Mouse (Mus musculus) urinary bladder, postnatal 10 days (tissue): ENCODE results near the gene Slco1a4.
"Not testable (repeated sequence)": the region's sequence is repeated elsewhere in the genome, so short reads cannot be mapped to it uniquely, and the experiment has no call there.

Source experiments
- DNase-seq: peaks from one replicate; pipeline ENCODE4 v3.0.0; 2022; ENCODE audit warnings: low spot score

Slco1a4 gene

DNA sequence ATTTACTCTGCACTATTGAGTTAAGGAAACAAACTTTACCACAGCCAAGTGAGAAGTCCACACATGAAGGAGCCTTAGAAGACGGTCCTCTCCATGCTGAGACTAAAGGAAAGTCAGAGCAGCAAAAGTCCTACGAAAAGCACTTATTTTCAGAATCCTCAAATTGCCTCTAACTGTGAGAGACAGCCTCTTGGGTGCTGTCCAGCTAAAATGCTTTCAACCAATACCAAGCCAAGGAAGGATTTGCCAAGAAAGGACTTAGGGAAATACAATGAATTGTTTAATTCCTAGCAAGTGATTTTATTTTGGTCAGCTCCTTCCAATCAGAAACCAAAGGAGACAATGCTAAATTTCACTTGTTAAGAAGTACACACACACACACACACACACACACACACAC, at the start of gene Slco1a4:
TSS of gene Slco1a4 (minus strand) at position 115 of the 400 bp plus-strand sequence.
- DNase-seq = no peak

DNA sequence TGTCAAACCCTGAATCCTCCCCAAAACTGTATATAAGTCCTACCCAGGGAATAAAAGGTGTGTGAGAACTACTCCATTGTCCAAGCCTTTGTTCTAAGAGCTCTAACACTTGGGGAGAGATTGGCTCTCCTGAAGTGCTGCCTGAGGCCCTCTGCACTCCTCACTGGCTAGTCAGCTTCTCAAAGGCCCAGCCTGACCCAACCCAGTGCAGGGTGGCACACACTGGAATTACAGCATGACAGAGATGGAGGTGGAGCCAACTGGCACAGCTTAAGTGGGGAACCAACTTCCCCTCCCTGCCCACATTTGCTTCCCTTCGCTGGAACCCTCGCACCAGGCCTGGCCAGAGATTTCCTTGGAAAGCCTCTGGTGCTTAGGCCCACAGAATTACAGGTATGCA, 42.2 kb upstream of the Slco1a4 start:
- no peak for DNase-seq

DNA sequence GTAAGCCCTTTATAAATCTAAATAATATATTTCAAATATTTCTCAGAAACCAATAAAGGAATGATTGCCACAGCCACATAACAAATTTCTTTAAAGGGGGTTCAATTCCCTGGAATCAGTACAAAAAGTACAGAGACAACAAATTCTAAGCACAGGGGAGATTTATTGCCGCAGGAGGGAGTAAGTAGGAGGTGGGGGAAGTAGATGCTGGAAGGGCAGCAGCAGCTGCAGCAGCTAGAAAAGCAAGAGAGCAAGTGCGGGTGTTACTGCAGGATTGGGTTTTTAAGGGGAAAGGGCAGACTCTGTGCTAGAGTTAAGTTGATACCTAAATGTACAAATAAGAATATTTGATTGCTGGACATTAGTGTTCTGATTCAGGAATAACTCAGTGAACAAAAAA, 33.7 kb upstream of the Slco1a4 start:
- no peak for DNase-seq

DNA sequence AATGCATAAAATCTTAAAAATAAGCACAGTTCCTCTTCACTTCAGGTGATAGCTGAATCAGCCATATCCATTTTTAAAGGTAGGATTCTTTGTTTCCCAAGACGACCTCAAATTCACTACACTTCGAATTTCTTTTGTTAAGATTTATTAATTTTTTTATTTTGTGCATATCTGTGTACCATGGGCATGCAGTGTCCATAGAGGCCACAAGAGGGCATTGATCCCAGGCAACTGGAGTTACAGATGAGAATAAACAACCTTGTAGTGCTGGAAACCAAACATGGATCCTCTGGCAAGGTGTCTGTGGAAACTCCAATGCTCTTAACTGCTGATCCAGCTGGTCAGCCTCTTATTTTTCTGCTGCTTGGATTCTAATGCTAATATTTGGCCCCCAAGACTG, 32.2 kb upstream of the Slco1a4 start:
- no peak for DNase-seq

DNA sequence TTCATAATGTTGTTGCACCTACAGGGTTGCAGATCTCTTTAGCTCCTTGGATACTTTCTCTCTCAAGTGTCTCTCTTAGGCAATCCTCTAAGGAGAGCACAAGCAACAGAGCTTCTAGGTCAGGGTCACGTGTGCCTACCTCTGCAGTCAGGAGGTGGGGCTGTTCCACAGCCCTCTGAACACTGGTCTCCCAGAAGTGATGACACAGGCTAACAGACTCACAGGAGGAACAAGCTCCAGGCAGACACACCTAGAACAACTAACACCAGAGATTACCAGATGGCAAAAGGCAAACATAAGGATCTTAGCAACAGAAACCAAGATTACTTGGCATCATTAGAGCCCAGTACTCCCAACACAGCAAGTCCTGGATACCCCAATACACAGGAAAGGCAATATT, 26.6 kb upstream of the Slco1a4 start:
- no peak for DNase-seq

DNA sequence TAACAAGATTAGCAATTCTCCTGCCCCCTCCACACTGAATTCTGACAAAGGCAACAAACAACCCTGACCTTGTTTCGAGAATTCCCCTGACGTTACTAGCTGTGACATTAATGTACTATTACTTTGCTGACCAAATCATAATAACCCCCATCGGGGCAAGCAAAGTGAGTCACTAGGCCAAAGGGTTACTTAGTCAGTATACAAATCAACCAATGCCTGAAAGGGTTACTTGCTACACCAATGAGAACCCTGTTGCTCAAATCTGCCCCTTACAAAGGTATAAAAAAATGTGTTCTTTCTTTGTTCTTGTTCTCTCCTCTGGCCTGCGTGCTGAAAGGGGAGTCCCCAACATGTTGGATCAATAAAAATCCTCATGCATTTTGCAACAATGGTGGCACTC, 19.7 kb upstream of the Slco1a4 start:
- not testable (repeated sequence) for DNase-seq

DNA sequence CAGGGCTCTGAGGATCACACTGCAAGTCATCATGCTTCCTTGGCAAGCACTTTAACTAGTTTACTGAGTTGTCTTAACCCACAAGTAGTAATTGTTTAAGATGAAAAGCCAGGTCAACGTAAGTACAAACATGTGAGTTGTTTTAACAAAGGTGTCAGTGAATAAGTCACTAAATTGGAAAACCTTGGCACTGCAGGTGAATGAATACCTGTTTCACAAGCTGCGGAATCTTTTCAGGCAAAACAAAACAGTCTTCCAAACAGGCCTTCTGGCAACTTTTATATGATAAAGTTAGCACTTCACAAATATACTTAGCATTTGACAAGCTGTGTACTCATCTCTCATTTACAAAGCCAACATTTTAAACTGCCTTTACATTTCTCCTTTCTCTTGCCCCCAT, 15.7 kb upstream of the Slco1a4 start:
- DNase-seq = no peak

DNA sequence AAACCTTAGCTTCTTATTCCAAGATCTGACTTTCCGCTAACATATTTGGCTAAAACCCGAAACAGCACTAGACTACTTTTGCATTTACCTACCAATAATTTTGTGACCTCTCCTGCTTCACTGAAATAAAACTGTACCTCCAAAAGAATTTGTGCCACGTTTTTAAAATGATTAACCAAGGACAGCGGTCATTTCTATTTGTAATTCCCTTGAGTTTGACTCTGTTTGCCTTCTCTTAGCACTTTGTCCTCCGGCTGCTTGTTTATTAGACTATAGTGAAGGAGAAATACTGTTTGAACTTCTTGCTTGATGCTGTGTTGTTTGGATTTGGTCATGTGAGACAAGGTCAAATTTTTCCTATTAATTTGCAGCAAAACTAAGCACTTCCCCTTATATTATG, 12.7 kb upstream of the Slco1a4 start:
- no peak for DNase-seq

DNA sequence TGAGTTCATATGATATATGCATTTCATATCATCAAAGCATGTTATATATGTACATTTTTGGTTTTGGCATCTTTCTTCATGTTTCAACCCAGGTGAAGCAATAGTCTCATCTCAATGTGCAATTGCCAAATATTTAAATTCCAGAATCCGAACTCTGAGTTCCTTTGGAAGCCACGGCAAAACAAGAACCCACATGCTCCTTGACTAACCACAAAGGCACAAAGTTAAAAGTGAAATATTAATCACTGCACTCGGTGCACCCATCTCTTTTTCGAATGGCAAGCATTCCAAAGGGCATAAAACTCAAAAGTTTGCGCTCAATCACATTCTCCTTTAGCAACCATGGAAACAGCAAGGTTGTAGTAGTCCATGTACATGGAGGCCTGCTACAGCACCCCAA, 10.0 kb upstream of the Slco1a4 start:
- DNase-seq = no peak

DNA sequence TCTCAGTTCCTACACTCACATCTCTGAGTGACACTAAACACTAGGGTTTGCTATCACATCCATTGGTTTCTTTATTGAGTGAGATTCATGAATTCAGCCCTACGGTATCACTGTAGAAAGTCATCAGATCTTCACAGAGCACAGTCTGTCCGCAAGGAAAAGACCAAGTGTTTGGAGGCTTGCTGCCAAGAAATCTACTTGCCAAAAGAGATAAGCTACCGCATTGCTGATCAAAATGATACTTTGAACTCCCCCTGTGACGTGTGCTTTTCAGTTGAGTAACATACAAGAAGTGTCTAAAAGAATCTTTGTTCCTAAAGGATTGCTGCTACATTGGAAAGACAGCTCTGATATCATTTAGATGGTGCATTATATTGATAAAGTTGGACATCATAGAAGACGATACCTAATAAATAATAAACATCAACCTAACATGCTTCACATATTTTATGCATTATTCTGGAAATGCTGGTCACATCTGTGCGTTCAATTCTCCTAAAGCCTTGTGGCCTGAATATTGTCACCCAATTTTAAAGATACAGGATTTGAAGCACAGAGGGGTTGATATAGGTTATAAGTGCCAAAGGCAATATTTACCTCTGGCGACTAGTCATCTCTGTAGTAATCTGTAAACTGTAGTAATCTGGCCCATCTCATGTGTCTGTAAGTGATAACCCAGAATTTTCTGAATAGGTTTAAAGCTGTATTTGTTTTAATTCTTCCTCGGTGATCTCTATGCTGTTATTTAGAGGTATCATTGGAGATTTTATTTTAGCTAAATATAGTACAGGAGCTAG, 1.9 kb upstream of the Slco1a4 start:
- DNase-seq = no peak

DNA sequence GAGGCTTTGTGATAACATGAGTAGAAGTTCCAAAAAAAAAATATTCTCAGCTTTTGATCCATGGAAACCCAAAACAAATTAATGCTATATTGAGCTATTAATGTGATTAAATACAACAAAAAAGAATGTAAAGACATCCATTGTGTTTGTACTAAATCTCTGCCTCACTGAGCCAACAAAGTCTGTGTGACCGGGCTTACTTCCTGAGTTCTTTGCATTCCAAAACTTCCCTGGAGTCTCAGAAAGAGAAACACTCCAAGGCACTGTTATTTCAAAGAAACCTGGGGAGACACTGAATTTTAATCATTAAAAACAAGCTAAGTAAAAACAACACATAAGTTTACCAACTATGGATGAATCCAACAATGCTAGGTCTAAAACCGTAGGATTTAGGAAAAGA, 2.4 kb downstream of the Slco1a4 start:
- DNase-seq = no peak

DNA sequence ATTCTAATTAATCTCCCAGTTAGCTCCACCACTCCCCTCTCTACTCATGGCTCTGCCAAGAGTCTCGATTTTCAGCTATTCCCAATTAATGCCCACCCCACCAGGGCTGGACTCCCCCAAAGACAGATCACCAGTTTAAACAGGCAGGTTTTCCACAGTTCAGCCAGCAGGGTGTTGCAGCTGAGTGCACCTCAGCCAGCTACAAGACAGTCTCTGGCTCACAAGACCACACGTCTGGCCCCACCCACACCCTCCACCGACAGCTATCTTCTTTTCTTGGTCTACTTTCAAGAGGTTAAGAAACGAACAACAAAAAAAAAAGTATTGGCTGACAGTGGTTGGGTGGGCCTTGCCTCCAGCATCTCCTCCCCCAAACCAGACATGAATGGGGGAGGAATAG, 6.9 kb downstream of the Slco1a4 start:
- no peak for DNase-seq

DNA sequence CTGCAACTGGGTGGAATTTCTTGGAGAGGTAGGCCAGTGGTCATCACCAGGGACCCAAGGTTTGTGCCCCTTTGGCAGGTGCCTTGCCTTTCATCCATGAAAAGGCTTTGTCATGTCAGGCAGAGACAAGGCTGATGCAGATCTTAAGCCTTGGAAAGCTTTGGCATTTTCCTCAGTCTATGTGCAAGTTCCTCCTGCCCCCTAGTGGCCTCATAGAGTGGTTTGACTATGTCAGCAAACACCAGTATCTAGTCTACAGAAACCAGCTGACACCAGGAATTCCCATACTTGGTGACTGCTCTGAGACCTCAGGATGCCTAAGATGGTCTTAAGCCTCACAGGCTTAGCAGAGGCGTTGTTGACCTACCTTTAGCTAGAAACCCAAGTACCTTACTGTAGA, 58.2 kb downstream of the Slco1a4 start:
- DNase-seq = no peak

DNA sequence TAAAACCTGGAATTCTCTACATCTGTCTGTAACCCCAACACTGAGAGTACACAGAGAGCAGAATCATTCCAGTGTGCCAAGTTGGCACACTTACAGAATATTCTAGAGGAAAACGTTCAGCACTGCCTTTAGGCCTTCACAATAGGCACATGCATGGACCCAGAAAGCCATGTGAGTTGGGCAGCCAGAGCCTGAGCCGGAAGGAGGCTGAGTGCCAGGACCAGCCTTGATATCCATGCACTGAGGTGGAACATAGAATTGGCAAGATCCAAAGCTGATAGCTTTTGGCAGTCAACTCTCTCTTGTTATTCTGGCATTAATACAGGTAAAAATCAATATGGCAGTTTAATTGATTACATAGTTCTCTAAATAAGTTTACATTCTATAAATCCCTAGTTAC, 81.5 kb downstream of the Slco1a4 start:
- no peak for DNase-seq

DNA sequence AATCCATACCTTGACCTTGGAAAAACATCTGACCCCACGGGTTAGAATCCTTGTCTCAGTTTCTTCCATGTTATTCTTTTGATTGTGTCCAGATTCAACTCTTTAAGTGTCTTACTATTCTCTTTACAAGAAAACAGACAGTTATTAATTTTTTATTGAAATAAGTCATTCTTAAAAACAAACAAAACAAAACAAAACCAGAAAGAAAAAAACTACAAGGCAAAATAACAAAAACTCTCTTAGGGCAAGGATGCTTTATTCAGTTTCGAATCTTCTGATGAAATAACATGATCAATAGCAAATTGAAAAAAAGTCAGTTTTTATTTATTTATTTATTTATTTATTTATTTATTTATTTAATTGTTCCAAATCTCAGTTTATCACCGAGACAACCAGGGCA, 82.3 kb downstream of the Slco1a4 start, which contains the start of gene Gm5724:
TSS of gene Gm5724 (minus strand) at position 101 of the 400 bp plus-strand sequence.
- no peak for DNase-seq
